17 mouse cellular contexts compared by ENCODE assay signal in genomic region chr10:70533301-70533781, GRCm38 (mm10).
DNase-seq lines count a peak whose midpoint lies in the region; ATAC-seq and TF ChIP-seq lines count a peak whose summit lies in the region.
"Had no signal": no experiment of that assay in that cellular context is flagged by ENCODE, and none has a peak within 500 bp of the region (broad histone marks: within the 10 kb centered on the region; RNA-seq: fewer than 3 reads in every experiment).

No protein-coding gene starts in this region.

- no peak overlapping the region for H3K4me3 ChIP-seq in left cerebral cortex, adult 2 months
- H3K4me3 ChIP-seq in brown adipose tissue, adult 24 weeks (ENCODE audit: insufficient read depth, low read depth, low read length), result peak overlapping the region; percentile 43
- H3K4me3 ChIP-seq in hindbrain, embryonic 16.5 days (ENCODE audit: low read length), result no peak overlapping the region
- H3K4me3 ChIP-seq: embryonic facial prominence, embryonic 12.5 days; forebrain, embryonic 12.5 days; midbrain, embryonic 15.5 days; neural tube, embryonic 13.5 days had no signal

- intact Hi-C loops in gastrocnemius, postnatal 14 days (cut with DNase I; ENCODE audit: low total_unique reads), result no loop called here
- intact Hi-C loops in left cerebral cortex, adult 2 months (cut with DNase I), result no loop called here
- intact Hi-C loops in left cerebral cortex, postnatal 10 days (cut with DNase I), result loop anchor here (5.0 kb wide), 1 partner anchor 91 kb away; the partner anchor contains the start of gene Fam13c

- TF ChIP-seq CTCF in left cerebral cortex, adult 2 months (IDR thresholded peaks at IDR 0.05), result peak; percentile 26

- H3K27ac ChIP-seq in left cerebral cortex, adult 2 months, result peak overlapping the region; percentile 87
- peak overlapping the region; percentile 81 for H3K27ac ChIP-seq in brown adipose tissue, adult 24 weeks (replicated peaks; ENCODE audit: low read depth, low read length)
- H3K27ac ChIP-seq in hindbrain, embryonic 16.5 days (ENCODE audit: low read depth, low read length), result no peak overlapping the region
- H3K27ac ChIP-seq: embryonic facial prominence, embryonic 12.5 days; forebrain, embryonic 12.5 days; midbrain, embryonic 15.5 days; neural tube, embryonic 13.5 days had no signal

- no peaks in the 10 kb centered on the region for H3K9me3 ChIP-seq in hindbrain, embryonic 16.5 days (ENCODE audit: control insufficient read depth, low read length)
- H3K9me3 ChIP-seq: embryonic facial prominence, embryonic 12.5 days; forebrain, embryonic 12.5 days; midbrain, embryonic 15.5 days; neural tube, embryonic 13.5 days had no signal

- H3K27me3 ChIP-seq in hindbrain, embryonic 16.5 days (replicated peaks; ENCODE audit: control insufficient read depth, insufficient read depth, low read length), result no peaks in the 10 kb centered on the region
- H3K27me3 ChIP-seq: embryonic facial prominence, embryonic 12.5 days; forebrain, embryonic 12.5 days; midbrain, embryonic 15.5 days; neural tube, embryonic 13.5 days had no signal

- 69% methylated on average over 8 of the region's 8 CpGs for WGBS in hindbrain, embryonic 16.5 days

- DNase-seq in gastrocnemius, adult 18-20 months (ENCODE audit: low spot score), result peak; percentile 28
- DNase-seq in gastrocnemius, postnatal 14 days, result no peak
- peak in 1 of 2 experiments; percentile 26 for DNase-seq in left cerebral cortex, adult 2 months (ENCODE audit: extremely low spot score in 1 of 2, low spot score in 2 of 2)
- no peak for DNase-seq in left cerebral cortex, postnatal 10 days (ENCODE audit: extremely low spot score in 1 of 2, low spot score in 2 of 2)
- peak; percentile 33 to 53 for DNase-seq in cerebellum, postnatal 36 days
- no peak for DNase-seq in spleen, postnatal 14 days (ENCODE audit: low spot score in 2 of 2)
- DNase-seq: kidney, postnatal 25 days; lung, postnatal 14 days had no signal

- ATAC-seq in hindbrain, embryonic 16.5 days, result no peak
- ATAC-seq: activated CD4-positive, CD25-positive, alpha-beta regulatory T cell, adult 4 months; intestine, embryonic 16.5 days; midbrain, embryonic 15.5 days had no signal

- H3K36me3 ChIP-seq in hindbrain, embryonic 16.5 days (ENCODE audit: control insufficient read depth, insufficient read depth, low read length), result peaks cover 11% of the 10 kb centered on the region

- H3K4me1 ChIP-seq in brown adipose tissue, adult 24 weeks (ENCODE audit: control insufficient read depth, insufficient read depth, insufficient read length, low read length), result peaks cover 13% of the 10 kb centered on the region
- H3K4me1 ChIP-seq in hindbrain, embryonic 16.5 days (ENCODE audit: control insufficient read depth, insufficient read depth, low read depth, low read length), result no peaks in the 10 kb centered on the region
- H3K4me1 ChIP-seq: embryonic facial prominence, embryonic 12.5 days; forebrain, embryonic 12.5 days; midbrain, embryonic 15.5 days; neural tube, embryonic 13.5 days had no signal

- H3K4me2 ChIP-seq in hindbrain, embryonic 16.5 days (ENCODE audit: low read length), result no peak overlapping the region
- H3K4me2 ChIP-seq: embryonic facial prominence, embryonic 12.5 days; forebrain, embryonic 12.5 days; liver, embryonic 11.5 days; midbrain, embryonic 15.5 days; neural tube, embryonic 13.5 days had no signal

- H3K9ac ChIP-seq in hindbrain, embryonic 16.5 days (ENCODE audit: low read depth, low read length), result no peak overlapping the region
- H3K9ac ChIP-seq: embryonic facial prominence, embryonic 12.5 days; forebrain, embryonic 12.5 days; midbrain, embryonic 15.5 days; neural tube, embryonic 13.5 days had no signal

Comparison
In these comparisons a context has a peak if more than half of its experiments do, and no peak if none do; other contexts are left out.
1. DNase-seq: peak in gastrocnemius, adult 18-20 months (single experiment) and cerebellum, postnatal 36 days (2 of 2); none in gastrocnemius, postnatal 14 days (single experiment), left cerebral cortex, postnatal 10 days (0 of 2) and spleen, postnatal 14 days (0 of 2).